Mouse (Mus musculus): ENCODE results near the gene Slc1a3. TPM values are rescaled to one million over a fixed set of nuclear protein-coding genes. Genes with fewer than 3 reads are reported as not detected.

The Slc1a3 gene
- polyA plus RNA-seq (2015; fragmentation: Illumina TruSeq; extraction: RNeasy Lipid Tissue Mini Kit (QIAGEN cat#74804); ENCODE audit: low read depth, low replicate concordance) = 368 TPM

GRCm38 (mm10) chr15:8710146-8711006 is at the start of gene Slc1a3:
Slc1a3 (minus strand) TSS chr15:8710764.

Other genes with a start within 250 kb of the Slc1a3 start
- not detected for gene Gm2310, start 190.8 kb downstream of the Slc1a3 start, polyA plus RNA-seq (2015; fragmentation: Illumina TruSeq; extraction: RNeasy Lipid Tissue Mini Kit (QIAGEN cat#74804); ENCODE audit: low read depth, low replicate concordance)

All from brain, adult 10 weeks (tissue).